In the genomic region with DNA sequence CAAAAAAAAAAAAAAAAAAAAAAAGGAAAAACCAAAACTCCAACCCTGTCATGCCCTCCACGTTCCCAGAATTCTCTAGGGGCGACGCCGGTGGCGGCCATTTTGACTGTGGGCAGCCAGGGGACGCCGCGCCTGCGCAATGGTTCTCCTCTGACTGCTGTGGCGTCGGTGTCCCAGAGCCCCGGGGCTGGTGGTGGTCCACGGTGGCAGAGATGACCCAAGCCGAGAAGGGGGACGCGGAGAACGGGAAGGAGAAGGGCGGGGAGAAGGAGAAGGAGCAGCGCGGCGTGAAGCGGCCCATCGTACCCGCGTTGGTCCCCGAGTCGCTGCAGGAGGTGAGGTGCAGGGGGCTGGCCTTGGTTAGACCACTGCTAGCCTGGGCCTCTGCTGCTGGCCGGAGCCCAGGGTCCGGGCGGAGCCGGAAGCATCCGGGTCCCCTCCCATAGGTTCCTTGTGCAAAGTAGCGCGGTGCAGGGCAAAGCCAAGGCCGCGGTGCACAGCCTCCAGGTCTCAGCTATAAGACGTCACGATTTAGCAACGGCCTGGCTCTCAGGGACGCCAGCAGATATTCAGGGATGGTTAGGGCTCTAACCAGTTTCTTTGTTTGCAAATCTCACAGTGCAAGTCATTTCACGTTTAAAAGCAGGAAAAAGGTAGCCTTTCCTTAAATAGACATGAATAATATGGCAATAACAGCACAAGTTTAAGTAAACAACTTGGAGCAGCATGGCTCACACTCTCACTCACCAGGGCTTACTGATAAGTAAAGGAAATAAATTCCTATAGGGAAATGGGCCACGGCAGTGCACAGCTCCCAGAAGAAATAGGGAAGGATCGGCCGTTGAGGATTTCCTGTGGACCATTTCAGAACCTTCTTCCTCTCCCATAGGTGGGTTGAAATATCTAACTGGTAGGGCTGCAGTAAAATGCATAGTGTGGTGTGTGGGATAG, we compare ENCODE assay signal across 8 mouse cellular contexts. TPM values are rescaled to one million over a fixed set of nuclear protein-coding genes. Genes with fewer than 3 reads are reported as not detected.
DNase-seq lines count a peak whose midpoint lies in the region; ATAC-seq and TF ChIP-seq lines count a peak whose summit lies in the region.

A gene (plus strand): TSS at position 84 of the 951 bp plus-strand sequence.

- peaks cover 11% of the 10 kb centered on the region for H3K36me3 ChIP-seq in ES-Bruce4 (ENCODE audit: control insufficient read depth, insufficient read depth, low read length, poor library complexity, severe bottlenecking)
- peaks cover 62% of the 10 kb centered on the region for H3K36me3 ChIP-seq in forebrain, embryonic 14.5 days (ENCODE audit: control insufficient read depth, insufficient read depth, low read length)
- H3K36me3 ChIP-seq in neural tube, embryonic 15.5 days = peaks cover 65% of the 10 kb centered on the region

- TF ChIP-seq CTCF in ES-Bruce4 (IDR thresholded peaks at IDR 0.05; ENCODE audit: low read depth, low read length) = no peak

- TF ChIP-seq EP300 in ES-Bruce4 (IDR thresholded peaks at IDR 0.05; ENCODE audit: insufficient read depth, low read depth, low read length) = no peak

- no peaks in the 10 kb centered on the region for H3K27me3 ChIP-seq in ES-Bruce4 (ENCODE audit: control insufficient read depth, insufficient read depth, low read length, poor library complexity, severe bottlenecking)
- H3K27me3 ChIP-seq in forebrain, embryonic 14.5 days (replicated peaks; ENCODE audit: control insufficient read depth, insufficient read depth, low read length) = no peaks in the 10 kb centered on the region
- H3K27me3 ChIP-seq in neural tube, embryonic 15.5 days (replicated peaks) = no peaks in the 10 kb centered on the region

- peak; percentile 95 for DNase-seq in forebrain, embryonic 14.5 days (ENCODE audit: low spot score)
- DNase-seq in heart, postnatal 14 days = peak; percentile 96
- DNase-seq in layer of hippocampus, adult 11-12 months (ENCODE audit: low spot score) = peak; percentile 90
- DNase-seq in lung, adult 18-20 months = peak; percentile 94 to 95
- peak; percentile 91 for DNase-seq in testis, postnatal 14 days (ENCODE audit: low spot score)

- WGBS in forebrain, embryonic 14.5 days = 4% methylated on average over 43 of the region's 44 CpGs
- 2% methylated on average over 43 of the region's 44 CpGs for WGBS in neural tube, embryonic 15.5 days

- H3K4me1 ChIP-seq in ES-Bruce4 (ENCODE audit: control insufficient read depth, insufficient read depth, low read length) = no peaks in the 10 kb centered on the region
- peaks cover 9% of the 10 kb centered on the region for H3K4me1 ChIP-seq in forebrain, embryonic 14.5 days (ENCODE audit: control insufficient read depth, insufficient read depth, low read length)
- H3K4me1 ChIP-seq in neural tube, embryonic 15.5 days = peaks cover 11% of the 10 kb centered on the region

- peak within 1 kb of the TSS; percentile 69 for H3K4me2 ChIP-seq in forebrain, embryonic 14.5 days (ENCODE audit: low read length)
- H3K4me2 ChIP-seq in neural tube, embryonic 15.5 days = peak within 1 kb of the TSS; percentile 71

- intact Hi-C loops in heart, postnatal 14 days (cut with DNase I) = no loop called here

- peak within 1 kb of the TSS; percentile 83 for H3K4me3 ChIP-seq in ES-Bruce4 (ENCODE audit: low read depth, low read length)
- H3K4me3 ChIP-seq in forebrain, embryonic 14.5 days (ENCODE audit: low read depth, low read length) = peak within 1 kb of the TSS; percentile 71
- H3K4me3 ChIP-seq in neural tube, embryonic 15.5 days (replicated peaks) = peak within 1 kb of the TSS; percentile 87

- H3K9me3 ChIP-seq in ES-Bruce4 (replicated peaks; ENCODE audit: control insufficient read depth, insufficient read depth, low read length, poor library complexity, severe bottlenecking) = no peaks in the 10 kb centered on the region; the same call in 1 of the 2 replicates
- H3K9me3 ChIP-seq in forebrain, embryonic 14.5 days (replicated peaks; ENCODE audit: control insufficient read depth, low read length) = no peaks in the 10 kb centered on the region
- H3K9me3 ChIP-seq in neural tube, embryonic 15.5 days (replicated peaks) = no peaks in the 10 kb centered on the region

- 0 out of 2 replicates have a peak within 1 kb of the TSS, but pooled peaks have one; percentile 12 for H3K27ac ChIP-seq in ES-Bruce4 (ENCODE audit: insufficient read depth, low read length)
- peak within 1 kb of the TSS; percentile 82; the same call in 1 of the 2 replicates for H3K27ac ChIP-seq in forebrain, embryonic 14.5 days (ENCODE audit: low read depth, low read length)
- peak within 1 kb of the TSS; percentile 93 for H3K27ac ChIP-seq in neural tube, embryonic 15.5 days (replicated peaks)

- TF ChIP-seq POLR2A in ES-Bruce4 (IDR thresholded peaks at IDR 0.05; ENCODE audit: insufficient read depth, low read length) = peak; percentile 8

- peak; percentile 90 for ATAC-seq in cerebellum, adult (ENCODE audit: insufficient number of reproducible peaks, low FRiP score, low TSS enrichment)
- peak; percentile 94 for ATAC-seq in forebrain, embryonic 14.5 days
- peak; percentile 92 for ATAC-seq in neural tube, embryonic 15.5 days (ENCODE audit: low FRiP score)

- peak within 1 kb of the TSS; percentile 62 for H3K9ac ChIP-seq in ES-Bruce4 (ENCODE audit: low read depth, poor library complexity, severe bottlenecking)
- H3K9ac ChIP-seq in forebrain, embryonic 14.5 days (ENCODE audit: low read length) = peak within 1 kb of the TSS; percentile 88
- H3K9ac ChIP-seq in neural tube, embryonic 15.5 days (replicated peaks) = peak within 1 kb of the TSS; percentile 92

RNA-seq across cellular contexts. Expression of the gene that starts here (rescaled TPM):
- 49.4 and 54.7 TPM in 2 replicates for polyA plus RNA-seq in ES-Bruce4 (2011; ENCODE audit: insufficient read depth, insufficient read length, low read depth, missing spikeins)
- polyA plus RNA-seq in forebrain, embryonic 14.5 days (2014; fragmentation: Nextera tagmentation; extraction: Ambion mirVana) = 66.1 and 75.8 TPM in 2 replicates
- total RNA-seq in heart, postnatal 14 days (2021) = 10 to 100 TPM; 38.3 to 39.3 TPM
- 74.6 TPM in 2 replicates for polyA plus RNA-seq in neural tube, embryonic 15.5 days (2015; fragmentation: Nextera tagmentation; extraction: Ambion mirVana)

Comparison
In these comparisons a context has a peak if more than half of its experiments do, and no peak if none do; other contexts are left out.
1. Peak in every context shown above with its lines: DNase-seq, ATAC-seq, H3K4me3 ChIP-seq and H3K27ac ChIP-seq.
2. H3K27ac ChIP-seq: peak in every context shown above with its lines; median percentile 93 in neural tube, embryonic 15.5 days; 82 in forebrain, embryonic 14.5 days; 12 in ES-Bruce4.